Mouse (Mus musculus) heart, adult 2 months (tissue): ENCODE data around the gene Mrpl23. TPM values are rescaled to one million over a fixed set of nuclear protein-coding genes. Genes with fewer than 3 reads are reported as not detected.

Source experiments
- DNase-seq, 2 experiments: peaks; one replicate each; pipeline ENCODE4 v3.0.0; 2021
- H3K27ac ChIP-seq: fragments of 200-600 bp; 2 replicates; pipeline ENCODE4 v1.8.1; 2022
- H3K27me3 ChIP-seq: fragments of 200-500 bp; 2 replicates; pipeline ENCODE4 v1.6.1; 2012; ENCODE audit warnings: mild to moderate bottlenecking, low read length, inconsistent platforms, mixed read lengths; ENCODE audit not compliant: control insufficient read depth, insufficient read depth
- H3K36me3 ChIP-seq: fragments of 200-500 bp; 2 replicates; pipeline ENCODE4 v1.6.1; 2012; ENCODE audit warnings: low read length, inconsistent platforms; ENCODE audit not compliant: control insufficient read depth, insufficient read depth
- H3K4me1 ChIP-seq: fragments of 200-500 bp; 2 replicates; pipeline ENCODE4 v1.6.1; 2011; ENCODE audit warnings: low read length; ENCODE audit not compliant: control insufficient read depth, insufficient read depth
- H3K4me3 ChIP-seq: fragments of 200-600 bp; 2 replicates; pipeline ENCODE4 v1.8.1; 2022
- H3K79me2 ChIP-seq: fragments of 200-500 bp; replicated peaks from 2 replicates; pipeline ENCODE4 v1.6.1; 2012; ENCODE audit warnings: mild to moderate bottlenecking, inconsistent platforms, low read length, moderate library complexity, mixed read lengths; ENCODE audit not compliant: control insufficient read depth, insufficient read depth
- H3K9ac ChIP-seq: fragments of 200-500 bp; 2 replicates; pipeline ENCODE4 v1.6.1; 2012; ENCODE audit warnings: low read depth, mild to moderate bottlenecking, control low read depth, inconsistent platforms, low read length, mixed read lengths
- CTCF ChIP-seq: fragments of 200-600 bp; IDR thresholded peaks from 2 replicates; pipeline ENCODE4 v1.8.1; 2022; ENCODE audit warnings: antibody characterized with exemption, mild to moderate bottlenecking, moderate library complexity
- EP300 ChIP-seq: fragments of 200-500 bp; IDR thresholded peaks from 2 replicates; pipeline ENCODE4 v1.6.1; 2011; ENCODE audit warnings: low read depth, low read length, control low read depth; ENCODE audit not compliant: insufficient read depth
- POLR2A ChIP-seq: fragments of 200-500 bp; IDR thresholded peaks from 2 replicates; pipeline ENCODE4 v1.6.1; 2011; ENCODE audit warnings: mild to moderate bottlenecking, low read depth, low read length, control low read depth; ENCODE audit not compliant: insufficient read depth
- WGBS: fragments of 180-500 bp; shearing (Covaris S2); methylation state at CpG from one replicate; pipeline ENCODE4 v1.1.7; 2018; 5-methylcytosine and 5-hydroxymethylcytosine counted together
- intact Hi-C: fragments of 180-260 bp; cut with DNase I; formaldehyde crosslinking; loops from one replicate; pipeline ENCODE4 v1.15.1; 2025
- polyA plus RNA-seq: library from polyadenylated mRNA; depleted of rRNA; stranded (reverse); fragments of >200 nt; gene quantifications from 2 replicates; pipeline ENCODE4 v1.2.3, GENCODE M21; 2012
- total RNA-seq, 2 experiments: library from RNA; stranded (reverse); gene quantifications; 2 replicates each; pipeline ENCODE4 v1.2.3; 2021

Gene Mrpl23
- total and polyA plus RNA-seq, 3 experiments, result 0.89 to 12.8 (median 2.1) TPM

GRCm38 (mm10) chr7:142533059-142533855 is 771 bp downstream of the Mrpl23 start:
- intact Hi-C loops, result no loop called here
- Histone ChIP-seq H3K9ac (peak overlapping the region; percentile 84), H3K79me2 (no peaks in the 10 kb centered on the region), H3K36me3 (no peaks in the 10 kb centered on the region), H3K4me1 (peaks cover 7% of the 10 kb centered on the region; the same call in 1 of the 2 replicates), H3K4me3 (peak overlapping the region; percentile 100), H3K27ac (peak overlapping the region; percentile 95), H3K27me3 (no peaks in the 10 kb centered on the region)
- TF ChIP-seq CTCF (peak; percentile 96), POLR2A (peak; percentile 45; the same call in 1 of the 2 replicates), EP300 (peak; percentile 13; the same call in 1 of the 2 replicates)
- DNase-seq, result peak; percentile 89 to 93
- WGBS, result 3% methylated on average over 44 of the region's 44 CpGs

GRCm38 (mm10) chr7:142535116-142535515 is 2.6 kb downstream of the Mrpl23 start:
- intact Hi-C loops, result loop anchor here (5.0 kb wide), 2 partner anchors 47 to 142 kb away; no protein-coding TSS in a partner anchor
- whole genome bisulfite sequencing, result 64% methylated on average over 4 of the region's 4 CpGs

GRCm38 (mm10) chr7:142535832-142536231 is 3.3 kb downstream of the Mrpl23 start:
- H3K27me3 ChIP-seq, result no peaks in the 10 kb centered on the region
- WGBS, result 97% methylated on average over 5 of the region's 5 CpGs
- no peak for DNase-seq
- peaks cover 7% of the 10 kb centered on the region; the same call in 1 of the 2 replicates for H3K4me1 ChIP-seq
- H3K9ac ChIP-seq, result no peak overlapping the region
- intact Hi-C loops, result loop anchor here (5.0 kb wide), 2 partner anchors 46 to 141 kb away; no protein-coding TSS in a partner anchor
- no peak overlapping the region for H3K4me3 ChIP-seq
- no peak overlapping the region for H3K27ac ChIP-seq
- no peaks in the 10 kb centered on the region for H3K36me3 ChIP-seq
- no peaks in the 10 kb centered on the region for H3K79me2 ChIP-seq
- no peak for TF ChIP-seq EP300
- TF ChIP-seq POLR2A, result no peak

More at GRCm38 (mm10) chr7:142535116-142535515, 2.6 kb downstream of the Mrpl23 start:
- Histone ChIP-seq H3K27ac (no peak overlapping the region), H3K36me3 (no peaks in the 10 kb centered on the region), H3K27me3 (no peaks in the 10 kb centered on the region), H3K4me3 (no peak overlapping the region), H3K4me1 (peaks cover 7% of the 10 kb centered on the region; the same call in 1 of the 2 replicates), H3K79me2 (no peaks in the 10 kb centered on the region), H3K9ac (no peak overlapping the region)
- DNase-seq, result no peak
- TF ChIP-seq CTCF (no peak), POLR2A (no peak), EP300 (no peak)

- Histone ChIP-seq H3K36me3 (no peaks in the 10 kb centered on the region), H3K79me2 (no peaks in the 10 kb centered on the region), H3K27me3 (no peaks in the 10 kb centered on the region), H3K4me3 (no peak overlapping the region), H3K27ac (no peak overlapping the region), H3K9ac (no peak overlapping the region), H3K4me1 (peaks cover 7% of the 10 kb centered on the region; the same call in 1 of the 2 replicates)
- intact Hi-C loops, result loop anchor here (5.0 kb wide), 2 partner anchors 45 to 140 kb away; no protein-coding TSS in a partner anchor
- TF ChIP-seq CTCF (no peak), POLR2A (no peak), EP300 (no peak)
- DNase-seq, result no peak
- WGBS, result 83% methylated on average over 5 of the region's 5 CpGs
Measured at GRCm38 (mm10) chr7:142537181-142537580, 4.7 kb downstream of the Mrpl23 start.

DNA sequence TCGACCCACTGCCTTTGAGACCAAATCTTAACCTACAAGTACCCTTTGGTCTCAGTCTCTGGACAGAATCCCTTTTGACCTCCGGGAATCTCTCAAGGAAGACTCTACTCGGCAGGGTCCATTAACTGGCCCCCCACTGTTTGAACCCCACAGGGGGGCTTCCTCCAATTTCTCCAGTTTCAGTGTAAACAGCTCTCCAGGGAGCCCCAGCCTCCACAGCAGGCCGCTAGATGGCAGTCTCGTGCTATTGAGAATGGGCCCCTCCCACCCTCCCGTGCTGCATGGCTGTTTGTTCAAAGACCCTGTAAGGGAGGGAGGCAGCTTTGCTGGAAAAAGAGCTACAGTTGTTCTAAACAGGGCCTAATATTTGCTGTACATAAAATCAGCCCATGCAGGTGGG is 5.4 kb downstream of the Mrpl23 start:
- H3K27me3 ChIP-seq, result no peaks in the 10 kb centered on the region
- H3K4me3 ChIP-seq, result no peak overlapping the region
- TF ChIP-seq EP300, result no peak
- no peak for TF ChIP-seq POLR2A
- peak; percentile 98 for TF ChIP-seq CTCF
- 19% methylated on average over 6 of the region's 6 CpGs for WGBS
- peak; percentile 36 to 76 for DNase-seq
- H3K36me3 ChIP-seq, result no peaks in the 10 kb centered on the region
- H3K4me1 ChIP-seq, result 0 out of 2 replicates have a peak, but pooled peaks cover 5% of the 10 kb centered on the region
- intact Hi-C loops, result loop anchor here (5.0 kb wide), 2 partner anchors 44 to 139 kb away; no protein-coding TSS in a partner anchor
- no peak overlapping the region for H3K9ac ChIP-seq
- no peaks in the 10 kb centered on the region for H3K79me2 ChIP-seq
- H3K27ac ChIP-seq, result no peak overlapping the region

GRCm38 (mm10) chr7:142538291-142538690 is 5.8 kb downstream of the Mrpl23 start:
- no peak overlapping the region for H3K9ac ChIP-seq
- intact Hi-C loops, result loop anchor here (5.0 kb wide), 2 partner anchors 44 to 139 kb away; no protein-coding TSS in a partner anchor
- TF ChIP-seq EP300, result no peak
- no peak for TF ChIP-seq CTCF
- TF ChIP-seq POLR2A, result no peak

More at GRCm38 (mm10) chr7:142538291-142538690, 5.8 kb downstream of the Mrpl23 start:
- Histone ChIP-seq H3K27me3 (no peaks in the 10 kb centered on the region), H3K27ac (no peak overlapping the region), H3K4me1 (0 out of 2 replicates have a peak, but pooled peaks cover 5% of the 10 kb centered on the region), H3K79me2 (no peaks in the 10 kb centered on the region), H3K36me3 (no peaks in the 10 kb centered on the region), H3K4me3 (no peak overlapping the region)
- WGBS, result 81% methylated on average over 4 of the region's 4 CpGs
- DNase-seq, result no peak
